Mouse (Mus musculus): Measurements from ENCODE around the gene Sugt1.

GRCm38 (mm10) chr14:79673083-79674013 lies 85.9 kb downstream of the Sugt1 start:
- TF ChIP-seq CTCF (IDR thresholded peaks at IDR 0.05; ENCODE audit: borderline replicate concordance, extremely low read depth, insufficient read depth, insufficient read length) (no peak), POLR2A (IDR thresholded peaks at IDR 0.05; ENCODE audit: borderline replicate concordance, extremely low read depth, insufficient read depth, insufficient read length, poor library complexity, severe bottlenecking) (no peak)
